Mouse (Mus musculus): Measurements from ENCODE around the gene 1600002K03Rik. TPM values are rescaled to one million over a fixed set of nuclear protein-coding genes. Genes with fewer than 3 reads are reported as not detected.
"Not testable (repeated sequence)": the region's sequence is repeated elsewhere in the genome, so short reads cannot be mapped to it uniquely, and the experiment has no call there.

1600002K03Rik gene
- polyA plus RNA-seq, 1 experiment, result 23.7 TPM

GRCm38 (mm10) chr10:80164161-80164997 is 8.4 kb upstream of the 1600002K03Rik start:
- H3K4me1 ChIP-seq (ENCODE audit: control insufficient read depth, insufficient read depth, low read length), result peaks cover 27% of the 10 kb centered on the region
- peak overlapping the region; percentile 55 for H3K4me3 ChIP-seq (replicated peaks; ENCODE audit: control insufficient read depth, low read depth, low read length)
- H3K27ac ChIP-seq (ENCODE audit: control insufficient read depth, insufficient read depth, low read depth, low read length, poor library complexity), result peak overlapping the region; percentile 75
- TF ChIP-seq CTCF (IDR thresholded peaks at IDR 0.05; ENCODE audit: control insufficient read depth, insufficient read depth, low read length) (no peak), POLR2A (IDR thresholded peaks at IDR 0.05; ENCODE audit: borderline replicate concordance, control insufficient read depth, low read depth, low read length) (no peak)
- WGBS, result 19% methylated on average over 44 of the region's 44 CpGs

- Histone ChIP-seq H3K27ac (ENCODE audit: control insufficient read depth, insufficient read depth, low read depth, low read length, poor library complexity) (peak overlapping the region; percentile 75), H3K4me3 (replicated peaks; ENCODE audit: control insufficient read depth, low read depth, low read length) (peak overlapping the region; percentile 55), H3K4me1 (ENCODE audit: control insufficient read depth, insufficient read depth, low read length) (peaks cover 27% of the 10 kb centered on the region)
- TF ChIP-seq POLR2A (IDR thresholded peaks at IDR 0.05; ENCODE audit: borderline replicate concordance, control insufficient read depth, low read depth, low read length) (peak; percentile 85), CTCF (IDR thresholded peaks at IDR 0.05; ENCODE audit: control insufficient read depth, insufficient read depth, low read length) (peak; percentile 100)
- WGBS, result under 1% methylated on average over 17 of the region's 17 CpGs
Observed at GRCm38 (mm10) chr10:80164998-80165344, 7.8 kb upstream of the 1600002K03Rik start.

- peaks cover 24% of the 10 kb centered on the region for H3K4me1 ChIP-seq (ENCODE audit: control insufficient read depth, insufficient read depth, low read length)
- H3K27ac ChIP-seq (ENCODE audit: control insufficient read depth, insufficient read depth, low read depth, low read length, poor library complexity), result peak within 1 kb of the TSS; percentile 75
- TF ChIP-seq CTCF (IDR thresholded peaks at IDR 0.05; ENCODE audit: control insufficient read depth, insufficient read depth, low read length) (no peak), POLR2A (IDR thresholded peaks at IDR 0.05; ENCODE audit: borderline replicate concordance, control insufficient read depth, low read depth, low read length) (peak; percentile 37; the same call in 1 of the 2 replicates)
- peak within 1 kb of the TSS; percentile 55 for H3K4me3 ChIP-seq (replicated peaks; ENCODE audit: control insufficient read depth, low read depth, low read length)
- 42% methylated on average over 20 of the region's 20 CpGs for WGBS
Observed at GRCm38 (mm10) chr10:80165392-80166128, 7.2 kb upstream of the 1600002K03Rik start, which contains the start of gene Cirbp. Gene Cirbp (plus strand): TSS chr10:80165985.

- not testable (repeated sequence) for H3K27ac ChIP-seq (ENCODE audit: control insufficient read depth, insufficient read depth, low read depth, low read length, poor library complexity); H3K4me3 ChIP-seq (replicated peaks; ENCODE audit: control insufficient read depth, low read depth, low read length)
- H3K4me1 ChIP-seq (ENCODE audit: control insufficient read depth, insufficient read depth, low read length), result peaks cover 21% of the 10 kb centered on the region
- WGBS, result 89% methylated on average over 4 of the region's 4 CpGs
Observed at GRCm38 (mm10) chr10:80166136-80166535, 6.6 kb upstream of the 1600002K03Rik start.

GRCm38 (mm10) chr10:80167460-80168037 is 5.2 kb upstream of the 1600002K03Rik start:
- under 1% methylated on average over 55 of the region's 55 CpGs for WGBS
- Histone ChIP-seq H3K4me1 (ENCODE audit: control insufficient read depth, insufficient read depth, low read length) (peaks cover 14% of the 10 kb centered on the region), H3K27ac (ENCODE audit: control insufficient read depth, insufficient read depth, low read depth, low read length, poor library complexity) (peak overlapping the region; percentile 97), H3K4me3 (replicated peaks; ENCODE audit: control insufficient read depth, low read depth, low read length) (peak overlapping the region; percentile 90)
- no peak for TF ChIP-seq CTCF (IDR thresholded peaks at IDR 0.05; ENCODE audit: control insufficient read depth, insufficient read depth, low read length)
- TF ChIP-seq POLR2A (IDR thresholded peaks at IDR 0.05; ENCODE audit: borderline replicate concordance, control insufficient read depth, low read depth, low read length), result peak; percentile 99

GRCm38 (mm10) chr10:80168038-80168661 is 4.6 kb upstream of the 1600002K03Rik start:
- H3K4me1 ChIP-seq (ENCODE audit: control insufficient read depth, insufficient read depth, low read length), result peaks cover 11% of the 10 kb centered on the region; the same call in 1 of the 2 replicates
- TF ChIP-seq POLR2A (IDR thresholded peaks at IDR 0.05; ENCODE audit: borderline replicate concordance, control insufficient read depth, low read depth, low read length), result peak; percentile 24; the same call in 1 of the 2 replicates
- TF ChIP-seq CTCF (IDR thresholded peaks at IDR 0.05; ENCODE audit: control insufficient read depth, insufficient read depth, low read length), result no peak
- WGBS, result under 1% methylated on average over 48 of the region's 48 CpGs
- peak overlapping the region; percentile 97 for H3K27ac ChIP-seq (ENCODE audit: control insufficient read depth, insufficient read depth, low read depth, low read length, poor library complexity)
- H3K4me3 ChIP-seq (replicated peaks; ENCODE audit: control insufficient read depth, low read depth, low read length), result peak overlapping the region; percentile 90

GRCm38 (mm10) chr10:80169070-80169469 is 3.7 kb upstream of the 1600002K03Rik start:
- no peak for TF ChIP-seq POLR2A (IDR thresholded peaks at IDR 0.05; ENCODE audit: borderline replicate concordance, control insufficient read depth, low read depth, low read length)
- TF ChIP-seq CTCF (IDR thresholded peaks at IDR 0.05; ENCODE audit: control insufficient read depth, insufficient read depth, low read length), result no peak
- 38% methylated on average over 1 of the region's 1 CpGs for WGBS
- H3K4me1 ChIP-seq (ENCODE audit: control insufficient read depth, insufficient read depth, low read length), result peaks cover 7% of the 10 kb centered on the region; the same call in 1 of the 2 replicates
- no peak overlapping the region for H3K4me3 ChIP-seq (replicated peaks; ENCODE audit: control insufficient read depth, low read depth, low read length)
- no peak overlapping the region for H3K27ac ChIP-seq (ENCODE audit: control insufficient read depth, insufficient read depth, low read depth, low read length, poor library complexity)
